Mouse (Mus musculus): ENCODE data around the gene Mdh2. TPM values are rescaled to one million over a fixed set of nuclear protein-coding genes. Genes with fewer than 3 reads are reported as not detected.

Gene Mdh2
- polyA plus RNA-seq (2014; fragmentation: Nextera tagmentation; extraction: Ambion mirVana): 494 and 496 TPM in 2 replicates

- ATAC-seq (ENCODE audit: insufficient number of reproducible peaks, insufficient read depth, low FRiP score, low read depth): peak; percentile 97
- Histone ChIP-seq H3K27me3 (ENCODE audit: control insufficient read depth, insufficient read depth, low read length) (no peaks in the 10 kb centered on the region), H3K4me3 (ENCODE audit: low read depth, low read length) (peak within 1 kb of the TSS; percentile 94), H3K9me3 (ENCODE audit: control insufficient read depth, low read depth, low read length) (no peaks in the 10 kb centered on the region), H3K27ac (ENCODE audit: low read length) (peak within 1 kb of the TSS; percentile 95), H3K36me3 (ENCODE audit: control insufficient read depth, insufficient read depth, low read length) (peaks cover 11% of the 10 kb centered on the region; the same call in 1 of the 2 replicates), H3K9ac (replicated peaks; ENCODE audit: low read depth, low read length) (peak within 1 kb of the TSS; percentile 87), H3K4me2 (replicated peaks; ENCODE audit: low read depth, low read length) (peak within 1 kb of the TSS; percentile 94), H3K4me1 (ENCODE audit: control insufficient read depth, insufficient read depth, low read length) (peaks cover 15% of the 10 kb centered on the region)
- WGBS: 1% methylated on average over 70 of the region's 70 CpGs
These were observed at the start of gene Mdh2 for GRCm38 (mm10) chr5:135778471-135779445. Gene Mdh2 (plus strand): TSS chr5:135778480.

GRCm38 (mm10) chr5:135729351-135729750 lies 48.9 kb upstream of the Mdh2 start:
- Histone ChIP-seq H3K9me3 (ENCODE audit: control insufficient read depth, low read depth, low read length) (no peaks in the 10 kb centered on the region), H3K27ac (ENCODE audit: low read length) (no peak overlapping the region), H3K36me3 (ENCODE audit: control insufficient read depth, insufficient read depth, low read length) (peaks cover 55% of the 10 kb centered on the region), H3K9ac (replicated peaks; ENCODE audit: low read depth, low read length) (no peak overlapping the region), H3K4me3 (ENCODE audit: low read depth, low read length) (no peak overlapping the region), H3K27me3 (ENCODE audit: control insufficient read depth, insufficient read depth, low read length) (no peaks in the 10 kb centered on the region), H3K4me2 (replicated peaks; ENCODE audit: low read depth, low read length) (no peak overlapping the region), H3K4me1 (ENCODE audit: control insufficient read depth, insufficient read depth, low read length) (peaks cover 24% of the 10 kb centered on the region)
- ATAC-seq (ENCODE audit: insufficient number of reproducible peaks, insufficient read depth, low FRiP score, low read depth): no peak
- WGBS: 92% methylated on average over 13 of the region's 13 CpGs

- 96% methylated on average over 10 of the region's 10 CpGs for WGBS
- Histone ChIP-seq H3K4me2 (replicated peaks; ENCODE audit: low read depth, low read length) (no peak overlapping the region), H3K9me3 (ENCODE audit: control insufficient read depth, low read depth, low read length) (no peaks in the 10 kb centered on the region), H3K27ac (ENCODE audit: low read length) (no peak overlapping the region), H3K9ac (replicated peaks; ENCODE audit: low read depth, low read length) (no peak overlapping the region), H3K4me1 (ENCODE audit: control insufficient read depth, insufficient read depth, low read length) (peaks cover 15% of the 10 kb centered on the region), H3K4me3 (ENCODE audit: low read depth, low read length) (no peak overlapping the region), H3K36me3 (ENCODE audit: control insufficient read depth, insufficient read depth, low read length) (peaks cover 65% of the 10 kb centered on the region), H3K27me3 (ENCODE audit: control insufficient read depth, insufficient read depth, low read length) (no peaks in the 10 kb centered on the region)
- no peak for ATAC-seq (ENCODE audit: insufficient number of reproducible peaks, insufficient read depth, low FRiP score, low read depth)
These were observed 48.0 kb upstream of the Mdh2 start for GRCm38 (mm10) chr5:135730278-135730677.

DNA sequence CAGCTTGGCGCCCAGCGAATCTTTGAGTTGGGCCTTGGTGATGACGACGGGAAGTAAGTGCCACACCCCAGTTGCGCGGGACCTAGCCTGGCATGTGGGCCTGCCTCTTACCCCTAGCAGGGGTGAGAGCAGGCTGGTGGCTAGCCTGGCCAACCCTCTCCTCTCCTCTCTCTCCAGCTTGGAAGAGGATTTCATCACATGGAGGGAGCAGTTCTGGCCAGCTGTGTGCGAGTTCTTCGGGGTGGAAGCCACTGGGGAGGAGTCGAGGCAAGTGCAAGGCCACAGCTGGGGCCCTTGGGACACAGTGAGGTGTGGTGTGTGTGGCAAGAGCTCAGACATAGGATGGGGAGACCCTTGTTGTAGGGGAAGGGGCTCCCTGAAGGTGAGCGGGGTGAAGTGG lies 47.4 kb upstream of the Mdh2 start:
- peaks cover 71% of the 10 kb centered on the region for H3K36me3 ChIP-seq (ENCODE audit: control insufficient read depth, insufficient read depth, low read length)

DNA sequence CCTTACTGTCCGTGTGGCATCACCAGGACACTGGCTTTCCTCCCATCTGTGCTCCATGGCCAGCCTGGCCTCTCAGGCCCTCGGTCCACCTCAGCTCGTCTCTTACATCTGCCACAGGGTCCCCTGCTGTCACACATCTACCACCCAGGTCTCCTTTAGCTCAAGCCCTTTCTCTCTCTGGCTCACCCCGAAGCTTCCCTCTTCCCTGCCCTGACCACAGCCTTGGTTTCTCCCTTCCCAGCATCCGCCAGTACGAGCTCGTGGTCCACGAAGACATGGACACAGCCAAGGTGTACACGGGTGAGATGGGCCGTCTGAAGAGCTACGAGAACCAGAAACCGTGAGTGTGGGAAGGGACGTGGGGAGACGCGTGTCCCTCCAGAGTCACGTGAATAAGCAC lies 47.0 kb upstream of the Mdh2 start:
- peaks cover 6% of the 10 kb centered on the region; the same call in 1 of the 2 replicates for H3K4me1 ChIP-seq (ENCODE audit: control insufficient read depth, insufficient read depth, low read length)
- H3K4me3 ChIP-seq (ENCODE audit: low read depth, low read length): no peak overlapping the region
- no peak overlapping the region for H3K9ac ChIP-seq (replicated peaks; ENCODE audit: low read depth, low read length)
- no peak for ATAC-seq (ENCODE audit: insufficient number of reproducible peaks, insufficient read depth, low FRiP score, low read depth)
- H3K4me2 ChIP-seq (replicated peaks; ENCODE audit: low read depth, low read length): no peak overlapping the region
- H3K27ac ChIP-seq (ENCODE audit: low read length): no peak overlapping the region
- H3K9me3 ChIP-seq (ENCODE audit: control insufficient read depth, low read depth, low read length): no peaks in the 10 kb centered on the region
- H3K36me3 ChIP-seq (ENCODE audit: control insufficient read depth, insufficient read depth, low read length): peaks cover 74% of the 10 kb centered on the region
- WGBS: 92% methylated on average over 16 of the region's 16 CpGs
- H3K27me3 ChIP-seq (ENCODE audit: control insufficient read depth, insufficient read depth, low read length): no peaks in the 10 kb centered on the region

More for the DNA sequence above, 47.4 kb upstream of the Mdh2 start:
- peaks cover 10% of the 10 kb centered on the region for H3K4me1 ChIP-seq (ENCODE audit: control insufficient read depth, insufficient read depth, low read length)
- no peak overlapping the region for H3K27ac ChIP-seq (ENCODE audit: low read length)
- no peaks in the 10 kb centered on the region for H3K9me3 ChIP-seq (ENCODE audit: control insufficient read depth, low read depth, low read length)
- H3K27me3 ChIP-seq (ENCODE audit: control insufficient read depth, insufficient read depth, low read length): no peaks in the 10 kb centered on the region
- WGBS: 92% methylated on average over 10 of the region's 10 CpGs
- no peak overlapping the region for H3K4me2 ChIP-seq (replicated peaks; ENCODE audit: low read depth, low read length)
- no peak for ATAC-seq (ENCODE audit: insufficient number of reproducible peaks, insufficient read depth, low FRiP score, low read depth)
- no peak overlapping the region for H3K4me3 ChIP-seq (ENCODE audit: low read depth, low read length)
- H3K9ac ChIP-seq (replicated peaks; ENCODE audit: low read depth, low read length): no peak overlapping the region

DNA sequence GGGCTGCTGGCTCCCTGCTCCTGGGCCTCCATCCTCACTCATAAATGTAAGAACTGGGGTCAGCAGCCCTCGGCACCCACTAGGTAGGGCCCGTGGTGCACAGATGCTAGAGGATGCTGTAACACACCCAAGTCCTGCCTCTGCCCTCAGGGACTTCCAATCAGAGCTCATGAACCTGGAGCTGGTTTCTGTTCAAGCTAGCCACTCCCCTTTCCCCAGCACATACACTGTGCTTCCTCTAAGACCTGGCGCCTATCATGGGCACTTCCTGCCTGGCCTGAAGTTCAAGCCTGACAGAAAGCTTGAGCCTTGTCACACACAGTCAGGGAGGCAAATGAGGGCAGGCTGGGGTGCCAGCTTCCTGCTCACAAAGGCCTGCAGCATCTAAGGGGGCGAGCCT lies 45.2 kb upstream of the Mdh2 start:
- 82% methylated on average over 4 of the region's 4 CpGs for WGBS
- ATAC-seq (ENCODE audit: insufficient number of reproducible peaks, insufficient read depth, low FRiP score, low read depth): no peak
- Histone ChIP-seq H3K9me3 (ENCODE audit: control insufficient read depth, low read depth, low read length) (no peaks in the 10 kb centered on the region), H3K4me1 (ENCODE audit: control insufficient read depth, insufficient read depth, low read length) (no peaks in the 10 kb centered on the region), H3K36me3 (ENCODE audit: control insufficient read depth, insufficient read depth, low read length) (peaks cover 74% of the 10 kb centered on the region), H3K27me3 (ENCODE audit: control insufficient read depth, insufficient read depth, low read length) (no peaks in the 10 kb centered on the region), H3K4me2 (replicated peaks; ENCODE audit: low read depth, low read length) (no peak overlapping the region), H3K9ac (replicated peaks; ENCODE audit: low read depth, low read length) (no peak overlapping the region), H3K4me3 (ENCODE audit: low read depth, low read length) (no peak overlapping the region), H3K27ac (ENCODE audit: low read length) (no peak overlapping the region)

- 91% methylated on average over 39 of the region's 42 CpGs for WGBS
- H3K36me3 ChIP-seq (ENCODE audit: control insufficient read depth, insufficient read depth, low read length): peaks cover 71% of the 10 kb centered on the region
- no peak overlapping the region for H3K4me3 ChIP-seq (ENCODE audit: low read depth, low read length)
- no peak overlapping the region for H3K4me2 ChIP-seq (replicated peaks; ENCODE audit: low read depth, low read length)
- ATAC-seq (ENCODE audit: insufficient number of reproducible peaks, insufficient read depth, low FRiP score, low read depth): no peak
- no peaks in the 10 kb centered on the region for H3K9me3 ChIP-seq (ENCODE audit: control insufficient read depth, low read depth, low read length)
- H3K27me3 ChIP-seq (ENCODE audit: control insufficient read depth, insufficient read depth, low read length): no peaks in the 10 kb centered on the region
- H3K27ac ChIP-seq (ENCODE audit: low read length): no peak overlapping the region
- no peak overlapping the region for H3K9ac ChIP-seq (replicated peaks; ENCODE audit: low read depth, low read length)
- H3K4me1 ChIP-seq (ENCODE audit: control insufficient read depth, insufficient read depth, low read length): no peaks in the 10 kb centered on the region
These were observed 44.1 kb upstream of the Mdh2 start for GRCm38 (mm10) chr5:135734057-135734680.

- 88% methylated on average over 13 of the region's 13 CpGs for WGBS
- H3K36me3 ChIP-seq (ENCODE audit: control insufficient read depth, insufficient read depth, low read length): peaks cover 55% of the 10 kb centered on the region
- H3K27me3 ChIP-seq (ENCODE audit: control insufficient read depth, insufficient read depth, low read length): no peaks in the 10 kb centered on the region
- H3K4me3 ChIP-seq (ENCODE audit: low read depth, low read length): no peak overlapping the region
- no peak overlapping the region for H3K4me2 ChIP-seq (replicated peaks; ENCODE audit: low read depth, low read length)
- H3K27ac ChIP-seq (ENCODE audit: low read length): no peak overlapping the region
- no peak for ATAC-seq (ENCODE audit: insufficient number of reproducible peaks, insufficient read depth, low FRiP score, low read depth)
- no peak overlapping the region for H3K9ac ChIP-seq (replicated peaks; ENCODE audit: low read depth, low read length)
- no peaks in the 10 kb centered on the region for H3K4me1 ChIP-seq (ENCODE audit: control insufficient read depth, insufficient read depth, low read length)
- no peaks in the 10 kb centered on the region for H3K9me3 ChIP-seq (ENCODE audit: control insufficient read depth, low read depth, low read length)
These were observed 42.5 kb upstream of the Mdh2 start for GRCm38 (mm10) chr5:135735741-135736140.

Data from stomach, embryonic 14.5 days (tissue).